Mouse (Mus musculus): ENCODE data around the gene Mpg. TPM values are rescaled to one million over a fixed set of nuclear protein-coding genes. Genes with fewer than 3 reads are reported as not detected.

The Mpg gene
- total and polyA plus RNA-seq, 3 experiments, result 39.1 to 40.3 (median 39.6) TPM

DNA sequence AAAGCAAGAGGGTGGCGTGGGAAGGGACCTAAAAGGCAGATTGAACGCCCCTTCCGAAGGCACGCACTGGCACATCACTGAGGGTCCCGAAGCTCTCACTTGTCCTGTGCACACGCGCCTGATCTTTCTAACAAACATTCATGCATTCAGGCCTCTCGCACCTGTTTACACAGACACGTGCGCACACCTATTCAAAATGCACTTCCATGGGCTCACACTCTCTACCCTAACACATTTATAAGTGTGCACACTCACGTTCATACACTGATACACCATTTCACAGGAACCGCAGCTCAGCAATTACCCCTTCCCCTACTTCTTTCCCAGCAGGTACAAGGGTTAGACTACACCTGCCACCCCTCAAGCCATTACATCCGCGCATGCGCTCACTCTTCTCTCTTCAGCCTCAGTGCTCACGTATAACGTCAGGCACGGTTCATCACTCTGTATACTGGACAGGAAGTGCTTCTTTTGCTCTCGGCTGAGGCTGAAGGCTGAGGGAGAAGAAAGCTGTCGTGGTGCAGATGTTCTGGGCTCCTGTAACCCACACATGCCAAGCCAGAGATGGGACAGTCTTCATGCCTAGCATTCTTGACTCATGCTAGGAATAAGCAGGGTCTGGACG, 3.6 kb upstream of the Mpg start:
- H3K27me3 ChIP-seq (replicated peaks), result peaks cover 19% of the 10 kb centered on the region
- peak; percentile 79 for DNase-seq (ENCODE audit: extremely low read depth)

DNA sequence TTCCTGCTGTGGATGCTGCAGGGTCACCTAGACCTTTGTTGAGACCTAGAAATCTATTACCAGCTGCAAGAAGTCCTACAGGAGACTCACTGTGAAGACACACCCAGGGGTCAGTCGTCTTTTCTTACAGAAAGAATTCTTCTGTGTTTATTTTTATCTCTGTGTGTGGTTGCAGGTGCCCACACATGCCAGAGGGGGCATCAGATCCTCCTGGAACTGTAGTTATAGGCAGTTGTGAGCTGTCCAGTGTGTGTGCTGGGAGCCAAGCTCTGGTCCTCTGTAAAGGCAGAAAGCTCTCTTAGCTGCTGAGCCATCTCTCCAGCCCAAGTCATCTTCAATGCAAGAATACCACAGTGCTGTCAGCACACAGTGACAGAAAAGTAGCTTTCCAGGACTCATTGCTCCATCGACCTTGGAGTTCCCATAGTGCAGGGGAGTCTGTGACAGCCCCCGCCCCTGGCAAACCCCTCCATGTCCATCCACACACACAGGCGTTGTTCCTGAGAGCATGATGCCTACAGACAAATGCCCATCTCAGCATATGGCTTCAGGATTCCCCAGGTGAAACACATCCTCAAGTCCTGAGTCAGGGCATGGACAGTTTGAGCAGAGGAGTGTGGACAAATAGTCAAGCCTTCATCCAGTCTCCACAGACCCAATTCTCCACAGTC, 2.9 kb upstream of the Mpg start:
- 0 out of 2 replicates have a peak overlapping the region, but pooled peaks have one; percentile 2 for H3K9ac ChIP-seq (ENCODE audit: insufficient read depth, low read depth)
- no peak overlapping the region for H3K27ac ChIP-seq (ENCODE audit: insufficient read depth, low read depth)
- peaks cover 3% of the 10 kb centered on the region for H3K9me3 ChIP-seq (replicated peaks; ENCODE audit: low read length)
- no peak overlapping the region for H3K4me3 ChIP-seq (replicated peaks in 1 of 3; ENCODE audit: low read depth in 2 of 3, low read length in 2 of 3, poor library complexity in 1 of 3)
- no peak for DNase-seq (ENCODE audit: extremely low read depth)
- in situ Hi-C loops (cut with MboI; ENCODE audit: low pct_ligation_motif_present, low pct_unique_long_range_greater_than_20kb, low sequenced_read_pairs) (no loop called here), dilution Hi-C loops (cut with MboI; ENCODE audit: extremely low pct_ligation_motif_present, extremely low pct_unique_long_range_greater_than_20kb, low sequenced_read_pairs) (no loop called here)
- TF ChIP-seq HCFC1 (IDR thresholded peaks at IDR 0.05; ENCODE audit: low read depth, low read length) (no peak), NELFE (IDR thresholded peaks at IDR 0.05; ENCODE audit: low read depth, low read length) (no peak), JUND (conservative IDR thresholded peaks at IDR 0.05; ENCODE audit: low read depth, low read length) (no peak), SIN3A (IDR thresholded peaks at IDR 0.05; ENCODE audit: low read length) (0 out of 2 replicates have a peak, but pooled peaks have one; percentile 7), PAX5 (IDR thresholded peaks at IDR 0.05; ENCODE audit: low read length) (no peak), MXI1 (IDR thresholded peaks at IDR 0.05; ENCODE audit: low read depth, low read length) (0 out of 2 replicates have a peak, but pooled peaks have one; percentile 17), ZNF384 (IDR thresholded peaks at IDR 0.05; ENCODE audit: low read depth, low read length) (no peak), CTCF (conservative IDR thresholded peaks at IDR 0.05 in 1 of 2, IDR thresholded peaks at IDR 0.05 in 1 of 2; ENCODE audit: low read depth in 2 of 2, low read length in 2 of 2) (peak in 1 of 2 experiments; percentile 31; a peak in 2 of 4 replicates), ZC3H11A (IDR thresholded peaks at IDR 0.05; ENCODE audit: low read depth, low read length) (no peak)
- peaks cover 19% of the 10 kb centered on the region for H3K27me3 ChIP-seq (replicated peaks)
- H3K4me1 ChIP-seq (ENCODE audit: control insufficient read depth in 1 of 2, insufficient read depth in 2 of 2), result peaks cover 12 to 76% of the 10 kb centered on the region in 2 experiments
- H3K36me3 ChIP-seq (replicated peaks in 1 of 2; ENCODE audit: control insufficient read depth in 1 of 2, insufficient read depth in 1 of 2, low read length in 1 of 2), result peaks cover 0 to 24% of the 10 kb centered on the region in 2 experiments
- H3K79me2 ChIP-seq (replicated peaks; ENCODE audit: control insufficient read depth, extremely low read depth, insufficient read depth, poor library complexity, severe bottlenecking), result no peaks in the 10 kb centered on the region
- H3K4me2 ChIP-seq (ENCODE audit: insufficient read depth, low read depth, poor library complexity, severe bottlenecking), result peak overlapping the region; percentile 89

More for the DNA sequence above, 3.6 kb upstream of the Mpg start:
- H3K4me2 ChIP-seq (ENCODE audit: insufficient read depth, low read depth, poor library complexity, severe bottlenecking), result peak overlapping the region; percentile 89
- H3K9me3 ChIP-seq (replicated peaks; ENCODE audit: low read length), result peaks cover 3% of the 10 kb centered on the region
- in situ Hi-C loops (cut with MboI; ENCODE audit: low pct_ligation_motif_present, low pct_unique_long_range_greater_than_20kb, low sequenced_read_pairs) (no loop called here), dilution Hi-C loops (cut with MboI; ENCODE audit: extremely low pct_ligation_motif_present, extremely low pct_unique_long_range_greater_than_20kb, low sequenced_read_pairs) (no loop called here)
- H3K4me3 ChIP-seq (replicated peaks in 1 of 3; ENCODE audit: low read depth in 2 of 3, low read length in 2 of 3, poor library complexity in 1 of 3), result peak overlapping the region; percentile 67 to 77 (median 71)
- peak overlapping the region; percentile 53; the same call in 1 of the 2 replicates for H3K9ac ChIP-seq (ENCODE audit: insufficient read depth, low read depth)
- H3K4me1 ChIP-seq (ENCODE audit: control insufficient read depth in 1 of 2, insufficient read depth in 2 of 2), result peaks cover 12 to 71% of the 10 kb centered on the region in 2 experiments
- no peaks in the 10 kb centered on the region for H3K79me2 ChIP-seq (replicated peaks; ENCODE audit: control insufficient read depth, extremely low read depth, insufficient read depth, poor library complexity, severe bottlenecking)
- H3K36me3 ChIP-seq (replicated peaks in 1 of 2; ENCODE audit: control insufficient read depth in 1 of 2, insufficient read depth in 1 of 2, low read length in 1 of 2), result peaks cover 0 to 24% of the 10 kb centered on the region in 2 experiments
- TF ChIP-seq MYC (IDR thresholded peaks at IDR 0.05; ENCODE audit: low read depth, low read length) (peak; percentile 53; the same call in 1 of the 2 replicates), RCOR1 (conservative IDR thresholded peaks at IDR 0.05; ENCODE audit: low read depth, low read length) (peak; percentile 69; the same call in 1 of the 2 replicates), JUN (IDR thresholded peaks at IDR 0.05; ENCODE audit: insufficient read depth, low read depth, low read length) (no peak), NRF1 (IDR thresholded peaks at IDR 0.05; ENCODE audit: low read depth, low read length) (peak; percentile 82), E2F4 (IDR thresholded peaks at IDR 0.05; ENCODE audit: insufficient replicate concordance, low read depth, low read length) (no peak), POLR2AphosphoS2 (IDR thresholded peaks at IDR 0.05; ENCODE audit: low read depth, low read length) (no peak), IRF4 (IDR thresholded peaks at IDR 0.05; ENCODE audit: low read depth, low read length) (peak; percentile 39; the same call in 1 of the 2 replicates), MAX (IDR thresholded peaks at IDR 0.05; ENCODE audit: low read length) (peak; percentile 81), CHD2 (IDR thresholded peaks at IDR 0.05; ENCODE audit: low read length) (no peak; the same call in 1 of the 2 replicates), USF1 (IDR thresholded peaks at IDR 0.05; ENCODE audit: low read depth, low read length) (no peak), KAT2A (IDR thresholded peaks at IDR 0.05; ENCODE audit: insufficient replicate concordance, low read length) (0 out of 2 replicates have a peak, but pooled peaks have one; percentile 16), SMC3 (IDR thresholded peaks at IDR 0.05; ENCODE audit: low read depth, low read length) (no peak), ZKSCAN1 (IDR thresholded peaks at IDR 0.05; ENCODE audit: borderline replicate concordance, low read depth, low read length) (no peak), EP300 (IDR thresholded peaks at IDR 0.05; ENCODE audit: low read length) (0 out of 2 replicates have a peak, but pooled peaks have one; percentile 20), SIN3A (IDR thresholded peaks at IDR 0.05; ENCODE audit: low read length) (peak; percentile 57; the same call in 1 of the 2 replicates), PAX5 (IDR thresholded peaks at IDR 0.05; ENCODE audit: low read length) (no peak), ETS1 (conservative IDR thresholded peaks at IDR 0.05; ENCODE audit: low read depth, low read length) (no peak; the same call in 1 of the 2 replicates), BHLHE40 (IDR thresholded peaks at IDR 0.05; ENCODE audit: low read depth, low read length) (peak; percentile 83), TCF12 (IDR thresholded peaks at IDR 0.05; ENCODE audit: low read depth, low read length) (no peak), POLR2A (IDR thresholded peaks at IDR 0.05; ENCODE audit: low read depth, low read length) (peak; percentile 62), JUND (conservative IDR thresholded peaks at IDR 0.05; ENCODE audit: low read depth, low read length) (no peak), MXI1 (IDR thresholded peaks at IDR 0.05; ENCODE audit: low read depth, low read length) (no peak; the same call in 1 of the 2 replicates), RAD21 (IDR thresholded peaks at IDR 0.05; ENCODE audit: low read depth, low read length) (no peak), NELFE (IDR thresholded peaks at IDR 0.05; ENCODE audit: low read depth, low read length) (peak; percentile 53; the same call in 1 of the 2 replicates), MAFK (IDR thresholded peaks at IDR 0.05; ENCODE audit: insufficient replicate concordance, low read length) (no peak), TBP (conservative IDR thresholded peaks at IDR 0.05; ENCODE audit: low read depth, low read length) (0 out of 2 replicates have a peak, but pooled peaks have one; percentile 33), CTCF (conservative IDR thresholded peaks at IDR 0.05 in 1 of 2, IDR thresholded peaks at IDR 0.05 in 1 of 2; ENCODE audit: low read depth in 2 of 2, low read length in 2 of 2) (no peak), UBTF (IDR thresholded peaks at IDR 0.05; ENCODE audit: low read depth, low read length) (no peak), ZNF384 (IDR thresholded peaks at IDR 0.05; ENCODE audit: low read depth, low read length) (no peak), MEF2A (IDR thresholded peaks at IDR 0.05; ENCODE audit: borderline replicate concordance, low read depth, low read length) (0 out of 2 replicates have a peak, but pooled peaks have one; percentile 11), CHD1 (IDR thresholded peaks at IDR 0.05; ENCODE audit: low read depth, low read length) (no peak), HCFC1 (IDR thresholded peaks at IDR 0.05; ENCODE audit: low read depth, low read length) (no peak), ZC3H11A (IDR thresholded peaks at IDR 0.05; ENCODE audit: low read depth, low read length) (no peak), MAZ (IDR thresholded peaks at IDR 0.05; ENCODE audit: low read depth, low read length) (no peak), GABPA (IDR thresholded peaks at IDR 0.05; ENCODE audit: insufficient replicate concordance, low read depth, low read length) (no peak), USF2 (conservative IDR thresholded peaks at IDR 0.05; ENCODE audit: low read depth, low read length) (no peak), ELF1 (IDR thresholded peaks at IDR 0.05; ENCODE audit: low read depth, low read length) (peak; percentile 80), ZMIZ1 (IDR thresholded peaks at IDR 0.05; ENCODE audit: low read depth, low read length) (peak; percentile 40; the same call in 1 of the 2 replicates)
- no peak overlapping the region for H3K27ac ChIP-seq (ENCODE audit: insufficient read depth, low read depth)

Data from CH12.LX (cell line).